Mouse (Mus musculus) left cerebral cortex, adult 8-10 months (tissue): ENCODE data around the gene Gm20388. TPM values are rescaled to one million over a fixed set of nuclear protein-coding genes. Genes with fewer than 3 reads are reported as not detected.

Source experiments
- DNase-seq, 2 experiments: peaks; one replicate each; pipeline ENCODE4 v3.0.0; 2022; ENCODE audit warnings: low spot score in 2 of 2
- total RNA-seq, 4 experiments: library from RNA; stranded (reverse); gene quantifications; 2 replicates each; pipeline ENCODE4 v1.2.4; 2022

The Gm20388 gene
- total RNA-seq, 4 experiments from 2014 or later, result 10.4 to 20.8 (median 16.4) TPM

GRCm38 (mm10) chr8:120381865-120382264 lies 471.2 kb downstream of the Gm20388 start:
- DNase-seq, result no peak

- DNase-seq, result peak; percentile 72 to 97
These were observed 472.0 kb downstream of the Gm20388 start for GRCm38 (mm10) chr8:120382436-120383203.

GRCm38 (mm10) chr8:120383204-120383560 lies 472.5 kb downstream of the Gm20388 start:
- no peak for DNase-seq

GRCm38 (mm10) chr8:120383713-120384112 lies 473.1 kb downstream of the Gm20388 start:
- DNase-seq, result no peak

GRCm38 (mm10) chr8:120384745-120385144 lies 474.1 kb downstream of the Gm20388 start:
- DNase-seq, result no peak

- DNase-seq, result no peak
These were observed 477.6 kb downstream of the Gm20388 start for GRCm38 (mm10) chr8:120388246-120388645.

DNA sequence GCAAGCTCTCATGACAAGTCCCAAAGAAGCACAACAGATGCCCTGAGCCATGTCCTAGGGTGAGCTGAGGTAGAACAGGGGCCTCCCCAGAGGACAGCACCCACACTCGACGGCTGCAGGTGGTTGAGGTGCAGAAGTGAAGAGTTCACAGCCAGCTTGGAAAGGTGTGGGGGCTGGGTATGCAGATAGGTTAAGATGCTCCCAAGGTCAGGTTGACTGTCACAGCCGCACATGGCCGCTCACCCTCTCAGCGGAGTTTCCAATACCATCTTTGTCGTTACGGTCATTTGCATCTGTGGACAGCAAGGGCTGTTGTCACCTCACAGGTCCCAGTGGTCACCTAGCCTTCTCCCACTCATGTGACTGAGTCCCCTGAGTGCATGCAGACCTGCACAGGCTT lies 480.0 kb downstream of the Gm20388 start:
- DNase-seq, result no peak

GRCm38 (mm10) chr8:120391856-120392255 lies 481.2 kb downstream of the Gm20388 start:
- DNase-seq, result no peak

DNA sequence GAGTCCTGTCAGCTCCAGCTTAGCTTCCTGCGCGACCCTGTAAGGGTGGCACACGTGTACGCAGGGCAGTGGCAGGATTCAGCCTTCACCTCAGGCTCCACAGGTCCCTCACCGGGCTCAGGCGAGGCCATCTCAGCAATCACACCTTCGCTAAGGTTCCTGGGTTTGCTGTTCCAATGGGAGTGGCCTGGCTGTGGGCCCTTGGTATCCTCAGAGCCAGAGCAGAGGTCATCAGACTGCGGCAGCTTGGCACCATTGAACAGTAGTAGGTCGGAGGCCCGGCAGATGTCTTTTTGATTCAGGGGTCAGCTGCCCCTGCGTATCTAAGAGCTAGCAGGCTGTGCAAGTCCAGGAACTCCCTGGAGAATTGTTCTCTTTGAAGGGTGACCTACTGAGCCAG lies 482.4 kb downstream of the Gm20388 start:
- DNase-seq, result no peak

DNA sequence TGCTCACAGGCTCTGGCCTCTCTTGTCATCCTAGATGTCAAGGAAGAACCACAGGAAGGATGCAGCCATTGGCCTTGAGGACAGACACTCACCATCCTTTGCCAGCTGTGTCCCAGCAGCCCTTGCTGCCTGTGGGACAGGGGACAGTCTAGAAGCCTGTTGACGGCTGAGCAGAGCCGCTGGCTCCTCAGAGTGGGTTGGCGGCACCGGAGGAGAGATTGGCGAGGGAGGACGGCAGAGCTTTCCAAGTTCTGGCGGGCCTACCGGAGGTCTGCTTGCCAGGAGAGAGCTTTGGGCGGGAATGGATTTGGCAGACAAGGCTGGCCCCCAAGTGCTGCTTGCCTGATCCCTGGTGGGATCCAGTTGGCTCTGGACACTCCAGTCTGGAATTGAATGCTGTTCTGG lies 483.2 kb downstream of the Gm20388 start:
- peak in 1 of 2 experiments; percentile 65 for DNase-seq

GRCm38 (mm10) chr8:120395892-120396291 lies 485.3 kb downstream of the Gm20388 start:
- DNase-seq, result no peak

GRCm38 (mm10) chr8:120396756-120397155 lies 486.1 kb downstream of the Gm20388 start:
- no peak for DNase-seq

DNA sequence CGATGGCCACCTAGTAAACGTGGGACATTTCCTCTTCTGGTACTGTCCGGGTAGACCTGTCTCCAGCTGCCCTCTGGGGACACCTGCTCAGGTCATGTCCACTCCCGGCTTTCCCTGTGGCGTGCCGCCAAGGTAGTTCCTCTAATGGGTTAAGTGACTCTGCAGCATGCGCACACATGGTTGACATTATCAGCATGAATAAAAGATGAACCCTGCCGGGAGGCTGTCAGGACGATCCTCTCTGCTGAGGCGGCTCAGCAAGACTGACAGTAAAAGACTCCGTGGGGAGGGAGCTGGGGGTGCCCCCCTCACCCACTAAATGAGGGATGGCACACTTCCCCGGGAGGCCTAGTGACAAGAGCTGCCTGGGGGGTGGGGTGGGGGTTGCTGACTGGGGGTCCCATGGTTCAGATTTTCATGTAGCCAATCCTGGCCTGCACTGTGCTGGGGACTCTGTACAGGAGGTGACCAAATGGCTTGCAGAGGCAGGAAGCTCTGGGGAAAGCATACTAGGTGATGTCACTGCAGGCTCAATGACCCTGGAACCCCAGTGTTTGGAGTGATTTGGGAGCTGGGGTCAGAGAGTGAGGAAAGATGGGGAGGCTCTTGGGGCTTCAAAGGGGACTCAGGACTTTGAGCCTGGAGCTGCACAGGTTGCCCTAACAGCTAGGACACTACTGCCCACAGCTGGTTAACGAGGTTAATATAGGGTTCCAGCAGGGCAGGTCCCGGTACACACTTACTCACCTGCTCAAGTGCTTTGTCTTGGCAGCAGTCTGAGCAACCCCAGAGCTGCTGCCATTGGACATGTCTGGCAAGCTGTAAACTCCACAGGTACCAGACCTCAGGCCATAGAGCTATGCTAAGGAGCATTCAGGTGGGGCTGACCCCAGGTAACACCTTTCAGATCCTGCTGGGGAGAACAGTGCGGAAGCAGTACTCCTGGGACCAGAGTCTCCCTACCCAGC lies 487.1 kb downstream of the Gm20388 start:
- no peak for DNase-seq

DNA sequence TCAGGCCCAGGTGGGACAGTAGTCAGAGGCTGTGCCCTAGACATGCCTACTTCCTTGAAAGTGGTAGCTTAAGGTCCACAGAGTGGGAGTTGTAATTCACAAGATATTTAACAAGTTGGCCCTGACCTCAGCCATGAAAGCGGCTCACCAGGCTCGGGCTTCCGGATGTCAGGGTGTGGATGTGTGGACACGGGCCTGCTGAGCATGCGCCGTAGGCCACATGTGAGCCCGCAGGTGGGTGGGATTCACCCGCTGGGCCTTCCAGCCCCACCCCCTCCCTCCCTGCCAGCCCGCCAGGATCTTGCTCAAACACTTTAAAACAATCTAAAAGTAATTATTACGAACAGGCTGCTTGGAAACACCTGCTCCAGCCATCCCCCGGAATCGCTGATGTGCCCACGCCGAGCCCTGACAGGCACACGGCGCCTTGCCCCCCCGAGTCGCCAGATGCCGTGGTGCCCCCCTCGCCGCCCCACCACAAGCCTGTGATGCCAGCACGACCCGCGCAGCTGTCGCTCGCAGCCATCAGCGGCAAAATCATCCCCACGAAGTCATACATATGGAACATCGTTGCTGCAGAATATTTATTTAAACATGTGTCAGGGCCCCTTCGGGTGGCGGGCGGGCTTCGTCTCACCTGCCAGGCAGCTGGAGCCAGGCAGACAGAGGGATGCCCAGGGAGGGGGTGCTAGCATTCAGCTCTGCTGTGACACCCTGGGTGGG lies 488.7 kb downstream of the Gm20388 start:
- DNase-seq, result no peak

- DNase-seq, result no peak
These were observed 490.6 kb downstream of the Gm20388 start for GRCm38 (mm10) chr8:120401216-120401615.

DNA sequence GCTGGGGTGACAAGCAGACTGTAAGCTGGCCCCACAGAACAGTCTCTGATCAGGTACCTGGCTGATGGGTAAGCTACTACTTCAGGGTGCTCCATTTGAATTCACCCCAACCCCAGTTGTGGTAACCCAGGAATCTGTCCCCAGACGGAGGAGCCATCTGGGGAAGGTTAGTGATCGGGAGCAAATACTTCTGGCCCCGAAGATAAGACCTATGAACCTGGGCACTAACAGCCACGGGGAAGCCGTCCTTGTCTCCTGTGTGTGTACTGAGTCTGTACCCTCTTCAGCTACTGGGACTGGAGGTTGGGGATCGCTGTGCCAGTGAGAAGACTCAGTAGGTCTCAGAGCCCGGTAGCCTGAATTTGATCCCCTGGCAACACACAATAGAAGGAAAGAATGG lies 491.1 kb downstream of the Gm20388 start:
- DNase-seq, result no peak

DNA sequence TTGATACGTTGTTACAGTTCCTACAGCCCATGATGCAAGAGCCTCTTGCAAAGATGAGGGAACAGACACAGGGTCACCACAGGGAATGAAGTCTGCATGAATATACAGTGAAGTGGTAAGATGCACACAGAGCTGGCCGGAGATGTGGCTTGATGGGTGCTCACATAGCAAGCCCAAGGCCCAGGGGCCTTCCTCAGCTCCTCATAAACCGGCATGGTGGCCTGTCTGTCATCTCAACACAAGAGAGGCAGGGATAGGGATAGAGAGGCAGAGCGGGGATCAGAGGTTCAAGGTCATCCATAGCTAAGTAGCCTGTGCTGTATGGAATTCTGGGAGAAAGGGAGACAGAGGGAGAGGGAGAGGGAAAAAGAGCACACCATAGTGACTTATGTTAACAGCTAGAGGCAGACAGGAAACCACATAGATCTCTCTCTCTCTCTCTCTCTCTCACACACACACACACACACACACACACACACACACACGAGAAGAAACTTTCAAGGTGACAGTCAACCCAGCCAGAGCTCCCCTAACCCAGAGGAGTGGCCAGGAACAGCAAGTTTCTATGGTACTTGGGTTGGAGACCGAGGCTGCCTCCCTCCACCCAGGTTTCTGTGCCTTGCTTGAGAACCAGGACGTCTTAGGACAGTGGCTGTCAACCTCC lies 493.1 kb downstream of the Gm20388 start:
- no peak for DNase-seq

DNA sequence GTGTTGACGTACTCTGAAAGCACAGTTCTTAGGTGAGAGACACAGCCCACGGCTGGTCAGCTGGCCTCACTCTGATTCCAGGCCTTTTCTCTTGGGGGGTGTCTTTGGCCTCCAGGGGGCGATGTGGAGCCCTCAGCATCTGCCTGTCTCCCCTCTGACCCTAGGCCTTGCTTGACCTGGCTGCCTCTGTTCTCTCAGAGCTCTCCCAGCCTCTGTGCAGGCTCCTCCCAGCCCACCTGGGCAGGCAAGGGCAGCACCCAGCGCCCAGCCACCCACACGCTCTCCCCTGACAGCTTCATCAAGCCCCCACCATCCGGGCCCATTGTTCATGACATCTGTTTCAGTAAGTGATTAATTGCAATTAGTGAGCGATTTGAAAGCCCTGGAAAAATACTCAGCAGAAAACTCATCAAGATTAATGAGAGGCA lies 494.0 kb downstream of the Gm20388 start:
- no peak for DNase-seq

GRCm38 (mm10) chr8:120406008-120406632 lies 495.5 kb downstream of the Gm20388 start:
- no peak for DNase-seq

- no peak for DNase-seq
These were observed 497.1 kb downstream of the Gm20388 start for GRCm38 (mm10) chr8:120407701-120408240.
